Mouse (Mus musculus): ENCODE measurements at regions not wholly inside any gene's neighbourhood (a gene's known extent, or its start where the extent isn't known, plus 50 kb on each side); places are given as distances from the start of the nearest gene placed in this dataset.

GRCm38 (mm10) chr10:61007403-61007802 lies 81.7 kb upstream of the Pcbd1 start:
- ATAC-seq (replicated peaks; ENCODE audit: low FRiP score), result no peak
- no peaks in the 10 kb centered on the region for H3K27me3 ChIP-seq (replicated peaks; ENCODE audit: control insufficient read depth, insufficient read depth, low read length)
- 68% methylated on average over 3 of the region's 3 CpGs for WGBS
- H3K27ac ChIP-seq (ENCODE audit: low read depth, low read length), result no peak overlapping the region
- DNase-seq (ENCODE audit: low spot score), result no peak
- no peaks in the 10 kb centered on the region for H3K4me1 ChIP-seq (replicated peaks; ENCODE audit: control insufficient read depth, insufficient read depth, low read length)
- no peak overlapping the region for H3K4me2 ChIP-seq
- no peaks in the 10 kb centered on the region for H3K9me3 ChIP-seq (ENCODE audit: control insufficient read depth, low read length)
- H3K4me3 ChIP-seq (ENCODE audit: low read depth, low read length), result no peak overlapping the region
- H3K36me3 ChIP-seq (ENCODE audit: control insufficient read depth, insufficient read depth, low read length), result no peaks in the 10 kb centered on the region
- no peak overlapping the region for H3K9ac ChIP-seq (ENCODE audit: low read depth, low read length)

DNA sequence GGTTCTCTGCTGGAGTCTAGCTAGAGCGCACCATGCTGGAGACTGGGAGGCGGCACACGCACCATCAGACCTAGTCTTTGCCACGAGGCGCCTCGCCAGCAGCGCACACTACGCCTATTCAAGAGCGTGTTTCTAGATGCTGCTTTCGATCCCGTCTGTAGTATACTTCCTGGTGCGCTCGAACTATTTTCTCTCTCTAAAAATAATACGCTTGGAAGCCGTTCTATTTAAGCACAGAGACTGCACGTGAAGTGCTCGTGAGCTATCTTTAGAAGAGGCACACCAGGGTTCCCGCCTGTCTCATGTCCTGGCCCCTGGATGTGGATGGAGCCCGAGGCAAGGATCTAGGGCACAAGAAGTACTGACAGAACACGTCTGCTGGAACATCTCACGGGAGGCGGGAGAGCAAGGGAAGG lies 87.4 kb upstream of the Pcbd1 start:
- H3K36me3 ChIP-seq (ENCODE audit: control insufficient read depth, insufficient read depth, low read length), result no peaks in the 10 kb centered on the region
- ATAC-seq (replicated peaks; ENCODE audit: low FRiP score) (no peak), DNase-seq (ENCODE audit: low spot score) (no peak)
- H3K4me3 ChIP-seq (ENCODE audit: low read depth, low read length), result no peak overlapping the region
- 88% methylated on average over 22 of the region's 22 CpGs for WGBS
- H3K9ac ChIP-seq (ENCODE audit: low read depth, low read length), result no peak overlapping the region
- no peak overlapping the region for H3K4me2 ChIP-seq
- no peak overlapping the region for H3K27ac ChIP-seq (ENCODE audit: low read depth, low read length)
- no peaks in the 10 kb centered on the region for H3K9me3 ChIP-seq (ENCODE audit: control insufficient read depth, low read length)
- H3K27me3 ChIP-seq (replicated peaks; ENCODE audit: control insufficient read depth, insufficient read depth, low read length), result no peaks in the 10 kb centered on the region
- H3K4me1 ChIP-seq (replicated peaks; ENCODE audit: control insufficient read depth, insufficient read depth, low read length), result no peaks in the 10 kb centered on the region

- H3K36me3 ChIP-seq (ENCODE audit: control insufficient read depth, insufficient read depth, low read length), result no peaks in the 10 kb centered on the region
- no peak overlapping the region for H3K27ac ChIP-seq (ENCODE audit: low read depth, low read length)
- no peaks in the 10 kb centered on the region for H3K4me1 ChIP-seq (replicated peaks; ENCODE audit: control insufficient read depth, insufficient read depth, low read length)
- no peak for DNase-seq (ENCODE audit: low spot score)
- H3K27me3 ChIP-seq (replicated peaks; ENCODE audit: control insufficient read depth, insufficient read depth, low read length), result no peaks in the 10 kb centered on the region
- no peak for ATAC-seq (replicated peaks; ENCODE audit: low FRiP score)
- no peak overlapping the region for H3K9ac ChIP-seq (ENCODE audit: low read depth, low read length)
- no peak overlapping the region for H3K4me3 ChIP-seq (ENCODE audit: low read depth, low read length)
- no peak overlapping the region for H3K4me2 ChIP-seq
- 67% methylated on average over 9 of the region's 9 CpGs for WGBS
- H3K9me3 ChIP-seq (ENCODE audit: control insufficient read depth, low read length), result no peaks in the 10 kb centered on the region
These were observed 91.7 kb upstream of the Pcbd1 start for GRCm38 (mm10) chr10:60997393-60997792.

DNA sequence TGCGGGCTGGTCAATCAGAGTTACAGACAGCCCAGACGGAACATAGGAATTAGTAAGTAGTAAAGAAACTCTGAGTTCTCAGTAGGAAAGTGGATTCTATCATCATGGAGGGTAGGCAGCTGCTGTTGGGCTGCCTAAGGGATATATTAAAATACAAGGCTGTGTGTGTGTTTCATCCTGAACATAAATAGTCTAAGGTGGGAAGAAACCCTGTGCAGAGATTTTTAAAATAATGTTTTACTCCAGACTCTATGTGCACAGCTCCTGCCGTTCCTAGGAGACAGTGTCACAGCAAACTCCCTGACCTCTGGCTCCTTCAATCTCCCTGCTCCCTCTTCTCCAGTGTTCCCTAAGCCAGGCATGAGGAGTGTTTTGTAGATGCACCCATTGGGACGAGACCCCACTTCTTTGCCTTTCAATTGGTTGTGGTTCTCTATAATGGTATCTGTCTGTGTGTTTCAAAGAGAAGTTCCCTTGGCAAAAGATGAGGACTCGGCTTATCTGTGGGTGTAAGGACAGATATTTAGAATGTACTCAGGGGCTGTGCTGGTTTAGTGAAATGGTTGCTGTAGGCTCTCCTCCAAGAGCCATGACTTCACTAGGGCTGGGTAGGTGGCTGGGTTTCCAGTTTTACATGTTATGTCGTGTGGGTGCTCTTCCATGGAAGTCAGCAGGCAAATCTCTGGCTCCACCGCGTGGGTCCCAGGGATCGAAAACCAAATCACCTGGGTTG lies 93.1 kb upstream of the Pcbd1 start:
- no peak overlapping the region for H3K9ac ChIP-seq (ENCODE audit: low read depth, low read length)
- ATAC-seq (replicated peaks; ENCODE audit: low FRiP score), result no peak
- no peak overlapping the region for H3K4me3 ChIP-seq (ENCODE audit: low read depth, low read length)
- H3K27ac ChIP-seq (ENCODE audit: low read depth, low read length), result no peak overlapping the region
- H3K4me1 ChIP-seq (replicated peaks; ENCODE audit: control insufficient read depth, insufficient read depth, low read length), result no peaks in the 10 kb centered on the region
- no peak overlapping the region for H3K4me2 ChIP-seq
- no peaks in the 10 kb centered on the region for H3K36me3 ChIP-seq (ENCODE audit: control insufficient read depth, insufficient read depth, low read length)
- H3K27me3 ChIP-seq (replicated peaks; ENCODE audit: control insufficient read depth, insufficient read depth, low read length), result no peaks in the 10 kb centered on the region
- 78% methylated on average over 9 of the region's 9 CpGs for WGBS
- DNase-seq (ENCODE audit: low spot score), result no peak
- no peaks in the 10 kb centered on the region for H3K9me3 ChIP-seq (ENCODE audit: control insufficient read depth, low read length)

DNA sequence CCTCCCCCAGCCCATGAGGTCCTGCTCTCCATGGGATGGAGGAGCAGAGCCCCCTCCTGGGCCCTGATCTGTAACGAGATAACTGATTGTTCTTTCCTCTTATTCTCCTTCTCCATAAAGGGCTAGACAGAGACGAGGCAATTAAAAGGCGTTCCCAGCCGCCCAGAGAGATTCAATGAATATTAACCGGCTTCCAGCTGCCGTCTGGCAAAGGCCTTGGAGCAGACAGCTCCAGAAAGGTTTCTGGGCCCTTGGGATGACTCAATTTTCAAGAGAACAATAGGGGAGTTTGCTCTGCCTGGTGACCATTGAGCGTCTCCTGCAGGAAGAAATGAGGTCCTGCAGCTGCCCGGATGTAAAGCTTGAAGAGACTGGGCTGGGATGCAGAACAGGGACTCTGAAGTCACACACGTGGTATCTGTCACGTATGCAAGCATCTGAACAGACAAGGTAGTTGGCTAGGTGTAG lies 104.0 kb upstream of the Pcbd1 start:
- no peak overlapping the region for H3K9ac ChIP-seq (ENCODE audit: low read depth, low read length)
- no peak overlapping the region for H3K27ac ChIP-seq (ENCODE audit: low read depth, low read length)
- WGBS, result 24% methylated on average over 10 of the region's 10 CpGs
- no peak overlapping the region for H3K4me3 ChIP-seq (ENCODE audit: low read depth, low read length)
- ATAC-seq (replicated peaks; ENCODE audit: low FRiP score) (no peak), DNase-seq (ENCODE audit: low spot score) (no peak)
- no peaks in the 10 kb centered on the region for H3K9me3 ChIP-seq (ENCODE audit: control insufficient read depth, low read length)
- no peak overlapping the region for H3K4me2 ChIP-seq
- H3K27me3 ChIP-seq (replicated peaks; ENCODE audit: control insufficient read depth, insufficient read depth, low read length), result no peaks in the 10 kb centered on the region
- H3K36me3 ChIP-seq (ENCODE audit: control insufficient read depth, insufficient read depth, low read length), result no peaks in the 10 kb centered on the region
- H3K4me1 ChIP-seq (replicated peaks; ENCODE audit: control insufficient read depth, insufficient read depth, low read length), result no peaks in the 10 kb centered on the region

DNA sequence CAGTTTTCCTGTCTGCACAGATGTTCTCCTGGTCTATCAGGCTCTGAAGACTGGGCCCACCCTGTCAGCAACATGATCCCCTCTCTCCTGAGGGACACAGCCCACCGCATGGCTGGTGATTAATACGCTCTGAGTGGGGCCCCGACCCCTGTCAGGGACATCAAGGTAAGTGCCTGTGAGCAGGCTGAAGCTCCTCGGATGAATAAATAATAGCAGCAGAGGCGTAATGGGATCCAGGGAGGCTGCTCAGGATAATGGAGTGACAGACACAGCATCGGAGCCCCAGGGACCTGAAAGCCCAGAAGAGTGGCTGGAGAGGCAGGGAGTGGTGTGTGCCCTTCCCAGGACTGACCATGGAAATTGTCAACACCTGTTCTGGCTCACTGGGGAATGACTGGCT lies 107.4 kb upstream of the Pcbd1 start:
- no peak overlapping the region for H3K27ac ChIP-seq (ENCODE audit: low read depth, low read length)
- WGBS, result 55% methylated on average over 6 of the region's 6 CpGs
- no peak overlapping the region for H3K4me3 ChIP-seq (ENCODE audit: low read depth, low read length)
- H3K9me3 ChIP-seq (ENCODE audit: control insufficient read depth, low read length), result no peaks in the 10 kb centered on the region
- DNase-seq (ENCODE audit: low spot score), result no peak
- no peaks in the 10 kb centered on the region for H3K27me3 ChIP-seq (replicated peaks; ENCODE audit: control insufficient read depth, insufficient read depth, low read length)
- H3K4me2 ChIP-seq, result no peak overlapping the region
- no peaks in the 10 kb centered on the region for H3K4me1 ChIP-seq (replicated peaks; ENCODE audit: control insufficient read depth, insufficient read depth, low read length)
- H3K9ac ChIP-seq (ENCODE audit: low read depth, low read length), result no peak overlapping the region
- no peaks in the 10 kb centered on the region for H3K36me3 ChIP-seq (ENCODE audit: control insufficient read depth, insufficient read depth, low read length)
- ATAC-seq (replicated peaks; ENCODE audit: low FRiP score), result no peak

GRCm38 (mm10) chr10:60973615-60974014 lies 115.5 kb upstream of the Pcbd1 start:
- Histone ChIP-seq H3K36me3 (ENCODE audit: control insufficient read depth, insufficient read depth, low read length) (no peaks in the 10 kb centered on the region), H3K27me3 (replicated peaks; ENCODE audit: control insufficient read depth, insufficient read depth, low read length) (no peaks in the 10 kb centered on the region)
- 60% methylated on average over 2 of the region's 2 CpGs for WGBS

GRCm38 (mm10) chr10:60964843-60965242 lies 124.3 kb upstream of the Pcbd1 start:
- no peaks in the 10 kb centered on the region for H3K36me3 ChIP-seq (ENCODE audit: control insufficient read depth, insufficient read depth, low read length)
- no peak overlapping the region for H3K27ac ChIP-seq (ENCODE audit: low read depth, low read length)
- 86% methylated on average over 10 of the region's 10 CpGs for WGBS
- H3K9me3 ChIP-seq (ENCODE audit: control insufficient read depth, low read length), result no peaks in the 10 kb centered on the region
- H3K4me3 ChIP-seq (ENCODE audit: low read depth, low read length), result no peak overlapping the region
- H3K9ac ChIP-seq (ENCODE audit: low read depth, low read length), result no peak overlapping the region
- H3K4me1 ChIP-seq (replicated peaks; ENCODE audit: control insufficient read depth, insufficient read depth, low read length), result no peaks in the 10 kb centered on the region
- no peak overlapping the region for H3K4me2 ChIP-seq
- ATAC-seq (replicated peaks; ENCODE audit: low FRiP score), result no peak
- no peaks in the 10 kb centered on the region for H3K27me3 ChIP-seq (replicated peaks; ENCODE audit: control insufficient read depth, insufficient read depth, low read length)
- DNase-seq (ENCODE audit: low spot score), result no peak

More at GRCm38 (mm10) chr10:60973615-60974014, 115.5 kb upstream of the Pcbd1 start:
- H3K4me2 ChIP-seq, result no peak overlapping the region
- DNase-seq (ENCODE audit: low spot score) (no peak), ATAC-seq (replicated peaks; ENCODE audit: low FRiP score) (no peak)
- H3K9me3 ChIP-seq (ENCODE audit: control insufficient read depth, low read length), result no peaks in the 10 kb centered on the region
- no peak overlapping the region for H3K4me3 ChIP-seq (ENCODE audit: low read depth, low read length)
- no peak overlapping the region for H3K27ac ChIP-seq (ENCODE audit: low read depth, low read length)
- H3K9ac ChIP-seq (ENCODE audit: low read depth, low read length), result no peak overlapping the region
- H3K4me1 ChIP-seq (replicated peaks; ENCODE audit: control insufficient read depth, insufficient read depth, low read length), result no peaks in the 10 kb centered on the region

- 30% methylated on average over 17 of the region's 17 CpGs for WGBS
- Histone ChIP-seq H3K4me2 (no peak overlapping the region), H3K27me3 (replicated peaks; ENCODE audit: control insufficient read depth, insufficient read depth, low read length) (peaks cover 2% of the 10 kb centered on the region; the same call in 1 of the 2 replicates), H3K9me3 (ENCODE audit: control insufficient read depth, low read length) (no peaks in the 10 kb centered on the region), H3K4me1 (replicated peaks; ENCODE audit: control insufficient read depth, insufficient read depth, low read length) (0 out of 2 replicates have a peak, but pooled peaks cover 3% of the 10 kb centered on the region), H3K27ac (ENCODE audit: low read depth, low read length) (no peak overlapping the region), H3K36me3 (ENCODE audit: control insufficient read depth, insufficient read depth, low read length) (no peaks in the 10 kb centered on the region), H3K4me3 (ENCODE audit: low read depth, low read length) (no peak overlapping the region), H3K9ac (ENCODE audit: low read depth, low read length) (no peak overlapping the region)
- no peak for ATAC-seq (replicated peaks; ENCODE audit: low FRiP score)
- no peak for DNase-seq (ENCODE audit: low spot score)
These were observed 126.4 kb upstream of the Unc5b start for GRCm38 (mm10) chr10:60957820-60958233.
